Mouse (Mus musculus): ENCODE measurements around the gene Gm14139. TPM values are rescaled to one million over a fixed set of nuclear protein-coding genes. Genes with fewer than 3 reads are reported as not detected.

Gm14139 gene
- not detected for polyA plus RNA-seq (2014; fragmentation: Illumina TruSeq; extraction: RNeasy Lipid Tissue Mini Kit (QIAGEN cat#74804); ENCODE audit: low read depth, low replicate concordance)

GRCm38 (mm10) chr2:150181570-150181999 lies at the start of gene Gm14139:
Gene Gm14139 (plus strand): TSS chr2:150181755.

GRCm38 (mm10) chr2:150136435-150136897 lies 45.1 kb upstream of the Gm14139 start, which contains the start of gene Zfp120:
Gene Zfp120 (minus strand): TSS chr2:150136708.

GRCm38 (mm10) chr2:150179579-150179978 lies 2.0 kb upstream of the Gm14139 start, which contains the start of gene Gm10770:
Gene Gm10770 (minus strand): TSS chr2:150179679.

GRCm38 (mm10) chr2:150217600-150218362 lies 36.2 kb downstream of the Gm14139 start, which contains the start of gene Zfp937:
Gene Zfp937 (plus strand): TSS chr2:150218073.

Other genes with a start within 250 kb of the Gm14139 start
- 64.0 TPM for gene Zfp120, start 45.0 kb upstream of the Gm14139 start, polyA plus RNA-seq (2014; fragmentation: Illumina TruSeq; extraction: RNeasy Lipid Tissue Mini Kit (QIAGEN cat#74804); ENCODE audit: low read depth, low replicate concordance)
- not detected for gene Gm10770, start 2.1 kb upstream of the Gm14139 start, polyA plus RNA-seq (2014; fragmentation: Illumina TruSeq; extraction: RNeasy Lipid Tissue Mini Kit (QIAGEN cat#74804); ENCODE audit: low read depth, low replicate concordance)
- 14.0 TPM for gene Zfp937, start 36.3 kb downstream of the Gm14139 start, polyA plus RNA-seq (2014; fragmentation: Illumina TruSeq; extraction: RNeasy Lipid Tissue Mini Kit (QIAGEN cat#74804); ENCODE audit: low read depth, low replicate concordance)
- gene Gm21994, start 73.8 kb downstream of the Gm14139 start, polyA plus RNA-seq (2014; fragmentation: Illumina TruSeq; extraction: RNeasy Lipid Tissue Mini Kit (QIAGEN cat#74804); ENCODE audit: low read depth, low replicate concordance), result 25.2 TPM
- gene Gm14124, start 75.8 kb downstream of the Gm14139 start, polyA plus RNA-seq (2014; fragmentation: Illumina TruSeq; extraction: RNeasy Lipid Tissue Mini Kit (QIAGEN cat#74804); ENCODE audit: low read depth, low replicate concordance), result not detected
- 4.3 TPM for gene Gm10130, start 141.9 kb downstream of the Gm14139 start, polyA plus RNA-seq (2014; fragmentation: Illumina TruSeq; extraction: RNeasy Lipid Tissue Mini Kit (QIAGEN cat#74804); ENCODE audit: low read depth, low replicate concordance)
- 7.8 TPM for gene 3300002I08Rik, start 181.0 kb downstream of the Gm14139 start, polyA plus RNA-seq (2014; fragmentation: Illumina TruSeq; extraction: RNeasy Lipid Tissue Mini Kit (QIAGEN cat#74804); ENCODE audit: low read depth, low replicate concordance)